In genomic region chr11:98959437-98960312, GRCm38 (mm10) we compare ENCODE assay signal across 8 mouse cellular contexts. TPM values are rescaled to one million over a fixed set of nuclear protein-coding genes. Genes with fewer than 3 reads are reported as not detected.
A peak's percentile ranks its signal among the peaks of the same experiment; 100 is the strongest.
DNase-seq lines count a peak whose midpoint lies in the region; ATAC-seq lines count a peak whose summit lies in the region.

No protein-coding gene starts in this region.

- peak; percentile 64 to 69 for DNase-seq in cerebellum, adult 18-20 months
- DNase-seq in cerebellum, postnatal 4 days (ENCODE audit: low spot score in 2 of 2): no peak
- DNase-seq in adrenal gland, postnatal 25 days: peak; percentile 81
- peak; percentile 81 for DNase-seq in forebrain, embryonic 11.5 days (ENCODE audit: low spot score)
- peak; percentile 87 for DNase-seq in heart, postnatal 25 days (ENCODE audit: low spot score)
- peak; percentile 70 to 78 for DNase-seq in left cerebral cortex, postnatal 36 days (ENCODE audit: low spot score in 2 of 2)
- DNase-seq in mesoderm, embryonic 11.5 days (ENCODE audit: low read depth, low spot score): peak; percentile 79
- peak; percentile 66 to 69 for DNase-seq in spleen, adult 18-20 months

- no peaks in the 10 kb centered on the region for H3K9me3 ChIP-seq in forebrain, embryonic 11.5 days (ENCODE audit: control insufficient read depth, low read length)

- peak overlapping the region; percentile 61 for H3K4me3 ChIP-seq in forebrain, embryonic 11.5 days (ENCODE audit: low read depth, low read length)

- intact Hi-C loops in heart, postnatal 25 days (cut with DNase I): no loop called here
- intact Hi-C loops in left cerebral cortex, postnatal 36 days (cut with DNase I): no loop called here

- 0% methylated on average over 43 of the region's 43 CpGs for WGBS in forebrain, embryonic 11.5 days

- ATAC-seq in forebrain, embryonic 11.5 days (replicated peaks; ENCODE audit: low FRiP score): peak; percentile 28; the same call in 1 of the 2 replicates

- H3K27me3 ChIP-seq in forebrain, embryonic 11.5 days (ENCODE audit: control insufficient read depth, insufficient read depth, low read length): peaks cover 19% of the 10 kb centered on the region

- peak overlapping the region; percentile 100 for H3K4me2 ChIP-seq in forebrain, embryonic 11.5 days (ENCODE audit: low read depth, low read length, severe bottlenecking)

- peaks cover 57% of the 10 kb centered on the region for H3K4me1 ChIP-seq in forebrain, embryonic 11.5 days (replicated peaks; ENCODE audit: control insufficient read depth, insufficient read depth, low read length)

- no peak overlapping the region for H3K27ac ChIP-seq in forebrain, embryonic 11.5 days (ENCODE audit: low read depth, low read length)

- no peaks in the 10 kb centered on the region for H3K36me3 ChIP-seq in forebrain, embryonic 11.5 days (ENCODE audit: control insufficient read depth, insufficient read depth, low read length)

- H3K9ac ChIP-seq in forebrain, embryonic 11.5 days (ENCODE audit: low read length): peak overlapping the region; percentile 70

RNA-seq across cellular contexts. Expression of gene Gjd3, which starts 23.1 kb away (rescaled TPM):
- not detected in 2 replicates for total RNA-seq in adrenal gland, postnatal 25 days (2021)
- 0.23 TPM in 1 of 2 replicates, not detected in the other for polyA plus RNA-seq in forebrain, embryonic 11.5 days (2014; fragmentation: Nextera tagmentation; extraction: Ambion mirVana)
- 1 to 10 TPM in 1 of 2 experiments, under 1 TPM in 1; 0.52 to 1.1 TPM for total RNA-seq in heart, postnatal 25 days (2021)
- 1 to 10 TPM; 2.0 TPM for total RNA-seq in left cerebral cortex, postnatal 36 days (2021)

RNA-seq across cellular contexts. Expression of gene Rara, which starts 32.1 kb away (rescaled TPM):
- 21.8 and 27.7 TPM in 2 replicates for total RNA-seq in adrenal gland, postnatal 25 days (2021)
- polyA plus RNA-seq in forebrain, embryonic 11.5 days (2014; fragmentation: Nextera tagmentation; extraction: Ambion mirVana): 23.3 and 25.2 TPM in 2 replicates
- 10 to 100 TPM; 11.8 TPM for total RNA-seq in heart, postnatal 25 days (2021)
- 10 to 100 TPM; 10.5 to 11.6 TPM for total RNA-seq in left cerebral cortex, postnatal 36 days (2021)

RNA-seq across cellular contexts. Expression of gene Cdc6, which starts 52.1 kb away (rescaled TPM):
- total RNA-seq in adrenal gland, postnatal 25 days (2021): 1.7 and 4.3 TPM in 2 replicates
- polyA plus RNA-seq in forebrain, embryonic 11.5 days (2014; fragmentation: Nextera tagmentation; extraction: Ambion mirVana): 52.8 and 54.7 TPM in 2 replicates
- total RNA-seq in heart, postnatal 25 days (2021): under 1 TPM; 0.28 to 0.52 TPM
- under 1 TPM; 0.39 to 0.47 TPM for total RNA-seq in left cerebral cortex, postnatal 36 days (2021)

Comparison
In these comparisons a context has a peak if more than half of its experiments do, and no peak if none do; other contexts are left out.
1. DNase-seq: peak in cerebellum, adult 18-20 months (2 of 2), adrenal gland, postnatal 25 days (single experiment), forebrain, embryonic 11.5 days (single experiment), heart, postnatal 25 days (single experiment), left cerebral cortex, postnatal 36 days (2 of 2), mesoderm, embryonic 11.5 days (single experiment) and spleen, adult 18-20 months (2 of 2); none in cerebellum, postnatal 4 days (0 of 2).